Mouse (Mus musculus): ENCODE data around the gene Lrrc71. TPM values are rescaled to one million over a fixed set of nuclear protein-coding genes. Genes with fewer than 3 reads are reported as not detected.

The Lrrc71 gene
- polyA plus RNA-seq, 1 experiment from 2014 or later: 0.39 TPM

- Histone ChIP-seq H3K4me1 (peaks cover 17% of the 10 kb centered on the region), H3K4me3 (no peak overlapping the region), H3K27me3 (ENCODE audit: low read depth, poor library complexity, severe bottlenecking) (peaks cover 71% of the 10 kb centered on the region), H3K9me3 (replicated peaks) (no peaks in the 10 kb centered on the region), H3K36me3 (no peaks in the 10 kb centered on the region), H3K27ac (replicated peaks) (no peak overlapping the region)
- WGBS: 1% methylated on average over 4 of the region's 4 CpGs
- DNase-seq (ENCODE audit: low spot score): peak; percentile 48
These were observed 21.9 kb upstream of the Lrrc71 start for GRCm38 (mm10) chr3:87770280-87770679.

GRCm38 (mm10) chr3:87769506-87769905 is 21.1 kb upstream of the Lrrc71 start:
- Histone ChIP-seq H3K36me3 (no peaks in the 10 kb centered on the region), H3K9me3 (replicated peaks) (no peaks in the 10 kb centered on the region), H3K27me3 (ENCODE audit: low read depth, poor library complexity, severe bottlenecking) (peaks cover 76% of the 10 kb centered on the region), H3K4me3 (no peak overlapping the region), H3K27ac (replicated peaks) (no peak overlapping the region), H3K4me1 (peaks cover 25% of the 10 kb centered on the region)
- DNase-seq (ENCODE audit: low spot score): no peak
- 83% methylated on average over 8 of the region's 8 CpGs for WGBS

- no peaks in the 10 kb centered on the region for H3K9me3 ChIP-seq (replicated peaks)
- peak; percentile 81 for DNase-seq (ENCODE audit: low spot score)
- WGBS: 4% methylated on average over 37 of the region's 37 CpGs
- peaks cover 32% of the 10 kb centered on the region for H3K4me1 ChIP-seq
- H3K36me3 ChIP-seq: no peaks in the 10 kb centered on the region
- peak overlapping the region; percentile 52; the same call in 1 of the 2 replicates for H3K27ac ChIP-seq (replicated peaks)
- peak overlapping the region; percentile 50 for H3K4me3 ChIP-seq
- H3K27me3 ChIP-seq (ENCODE audit: low read depth, poor library complexity, severe bottlenecking): peaks cover 83% of the 10 kb centered on the region
These were observed 20.4 kb upstream of the Lrrc71 start for GRCm38 (mm10) chr3:87768844-87769243.

- H3K27me3 ChIP-seq (ENCODE audit: low read depth, poor library complexity, severe bottlenecking): peaks cover 85% of the 10 kb centered on the region
These were observed 20.0 kb upstream of the Lrrc71 start for GRCm38 (mm10) chr3:87768431-87768830.

GRCm38 (mm10) chr3:87767764-87768163 is 19.3 kb upstream of the Lrrc71 start:
- H3K27me3 ChIP-seq (ENCODE audit: low read depth, poor library complexity, severe bottlenecking): peaks cover 92% of the 10 kb centered on the region
- peaks cover 38% of the 10 kb centered on the region for H3K4me1 ChIP-seq
- no peak overlapping the region for H3K27ac ChIP-seq (replicated peaks)
- 61% methylated on average over 8 of the region's 8 CpGs for WGBS
- no peak for DNase-seq (ENCODE audit: low spot score)
- H3K4me3 ChIP-seq: peak overlapping the region; percentile 50; the same call in 1 of the 2 replicates
- H3K36me3 ChIP-seq: no peaks in the 10 kb centered on the region
- H3K9me3 ChIP-seq (replicated peaks): no peaks in the 10 kb centered on the region

More at GRCm38 (mm10) chr3:87768431-87768830, 20.0 kb upstream of the Lrrc71 start:
- no peak for DNase-seq (ENCODE audit: low spot score)
- Histone ChIP-seq H3K4me1 (peaks cover 36% of the 10 kb centered on the region), H3K9me3 (replicated peaks) (no peaks in the 10 kb centered on the region), H3K4me3 (peak overlapping the region; percentile 50), H3K36me3 (no peaks in the 10 kb centered on the region), H3K27ac (replicated peaks) (peak overlapping the region; percentile 52; the same call in 1 of the 2 replicates)
- 55% methylated on average over 6 of the region's 6 CpGs for WGBS

- DNase-seq (ENCODE audit: low spot score): no peak
- WGBS: 76% methylated on average over 3 of the region's 3 CpGs
- Histone ChIP-seq H3K27me3 (ENCODE audit: low read depth, poor library complexity, severe bottlenecking) (peaks cover 87% of the 10 kb centered on the region), H3K36me3 (no peaks in the 10 kb centered on the region), H3K4me1 (peaks cover 40% of the 10 kb centered on the region), H3K4me3 (no peak overlapping the region), H3K27ac (replicated peaks) (no peak overlapping the region), H3K9me3 (replicated peaks) (no peaks in the 10 kb centered on the region)
These were observed 17.9 kb upstream of the Lrrc71 start for GRCm38 (mm10) chr3:87766284-87766667.

GRCm38 (mm10) chr3:87765631-87766283 is 17.3 kb upstream of the Lrrc71 start:
- Histone ChIP-seq H3K27ac (replicated peaks) (0 out of 2 replicates have a peak overlapping the region, but pooled peaks have one; percentile 18), H3K36me3 (no peaks in the 10 kb centered on the region), H3K4me1 (peaks cover 42% of the 10 kb centered on the region), H3K9me3 (replicated peaks) (no peaks in the 10 kb centered on the region), H3K27me3 (ENCODE audit: low read depth, poor library complexity, severe bottlenecking) (peaks cover 83% of the 10 kb centered on the region), H3K4me3 (no peak overlapping the region)
- WGBS: 79% methylated on average over 5 of the region's 5 CpGs
- DNase-seq (ENCODE audit: low spot score): no peak

GRCm38 (mm10) chr3:87765091-87765490 is 16.7 kb upstream of the Lrrc71 start:
- DNase-seq (ENCODE audit: low spot score): peak; percentile 49
- Histone ChIP-seq H3K4me1 (peaks cover 42% of the 10 kb centered on the region), H3K27ac (replicated peaks) (no peak overlapping the region)

GRCm38 (mm10) chr3:87764506-87764905 is 16.1 kb upstream of the Lrrc71 start:
- peaks cover 74% of the 10 kb centered on the region for H3K27me3 ChIP-seq (ENCODE audit: low read depth, poor library complexity, severe bottlenecking)
- H3K36me3 ChIP-seq: no peaks in the 10 kb centered on the region
- no peaks in the 10 kb centered on the region for H3K9me3 ChIP-seq (replicated peaks)
- peaks cover 42% of the 10 kb centered on the region for H3K4me1 ChIP-seq
- no peak overlapping the region for H3K4me3 ChIP-seq
- WGBS: 40% methylated on average over 10 of the region's 10 CpGs
- H3K27ac ChIP-seq (replicated peaks): peak overlapping the region; percentile 19; the same call in 1 of the 2 replicates
- DNase-seq (ENCODE audit: low spot score): no peak

More at GRCm38 (mm10) chr3:87765091-87765490, 16.7 kb upstream of the Lrrc71 start:
- no peaks in the 10 kb centered on the region for H3K36me3 ChIP-seq
- no peaks in the 10 kb centered on the region for H3K9me3 ChIP-seq (replicated peaks)
- peaks cover 80% of the 10 kb centered on the region for H3K27me3 ChIP-seq (ENCODE audit: low read depth, poor library complexity, severe bottlenecking)
- no peak overlapping the region for H3K4me3 ChIP-seq
- 16% methylated on average over 10 of the region's 10 CpGs for WGBS

GRCm38 (mm10) chr3:87763683-87764289 is 15.4 kb upstream of the Lrrc71 start:
- Histone ChIP-seq H3K27ac (replicated peaks) (peak overlapping the region; percentile 19; the same call in 1 of the 2 replicates), H3K4me3 (peak overlapping the region; percentile 18), H3K4me1 (peaks cover 45% of the 10 kb centered on the region), H3K9me3 (replicated peaks) (no peaks in the 10 kb centered on the region), H3K27me3 (ENCODE audit: low read depth, poor library complexity, severe bottlenecking) (peaks cover 70% of the 10 kb centered on the region), H3K36me3 (no peaks in the 10 kb centered on the region)
- DNase-seq (ENCODE audit: low spot score): peak; percentile 38
- 30% methylated on average over 15 of the region's 15 CpGs for whole genome bisulfite sequencing

GRCm38 (mm10) chr3:87763202-87763601 is 14.8 kb upstream of the Lrrc71 start:
- Histone ChIP-seq H3K4me1 (peaks cover 46% of the 10 kb centered on the region), H3K4me3 (no peak overlapping the region), H3K9me3 (replicated peaks) (no peaks in the 10 kb centered on the region), H3K36me3 (no peaks in the 10 kb centered on the region), H3K27ac (replicated peaks) (peak overlapping the region; percentile 19; the same call in 1 of the 2 replicates), H3K27me3 (ENCODE audit: low read depth, poor library complexity, severe bottlenecking) (peaks cover 70% of the 10 kb centered on the region)
- WGBS: 63% methylated on average over 4 of the region's 4 CpGs
- no peak for DNase-seq (ENCODE audit: low spot score)

- H3K27ac ChIP-seq (replicated peaks): peak overlapping the region; percentile 46; the same call in 1 of the 2 replicates
- DNase-seq (ENCODE audit: low spot score): no peak
- peaks cover 46% of the 10 kb centered on the region for H3K4me1 ChIP-seq
- no peak overlapping the region for H3K4me3 ChIP-seq
- H3K9me3 ChIP-seq (replicated peaks): no peaks in the 10 kb centered on the region
- no peaks in the 10 kb centered on the region for H3K36me3 ChIP-seq
- whole genome bisulfite sequencing: 69% methylated on average over 20 of the region's 20 CpGs
- H3K27me3 ChIP-seq (ENCODE audit: low read depth, poor library complexity, severe bottlenecking): peaks cover 70% of the 10 kb centered on the region
These were observed 13.3 kb upstream of the Lrrc71 start for GRCm38 (mm10) chr3:87761408-87762375.

All from midbrain, embryonic 10.5 days (tissue).